Mouse (Mus musculus): ENCODE results near the gene Pirb.

The Pirb gene

GRCm38 (mm10) chr7:3692382-3692986 is 27.7 kb downstream of the Pirb start, which contains the start of gene Tsen34:
Gene Tsen34, plus strand, starts transcription at chr7:3692863.
- DNase-seq (ENCODE audit: low read depth, low spot score) = peak; percentile 32

GRCm38 (mm10) chr7:3691919-3692318 is 28.3 kb downstream of the Pirb start:
- peak; percentile 6 for DNase-seq (ENCODE audit: low read depth, low spot score)

- DNase-seq (ENCODE audit: low read depth, low spot score) = no peak
Observed at GRCm38 (mm10) chr7:3685400-3686187, 34.6 kb downstream of the Pirb start.

DNA sequence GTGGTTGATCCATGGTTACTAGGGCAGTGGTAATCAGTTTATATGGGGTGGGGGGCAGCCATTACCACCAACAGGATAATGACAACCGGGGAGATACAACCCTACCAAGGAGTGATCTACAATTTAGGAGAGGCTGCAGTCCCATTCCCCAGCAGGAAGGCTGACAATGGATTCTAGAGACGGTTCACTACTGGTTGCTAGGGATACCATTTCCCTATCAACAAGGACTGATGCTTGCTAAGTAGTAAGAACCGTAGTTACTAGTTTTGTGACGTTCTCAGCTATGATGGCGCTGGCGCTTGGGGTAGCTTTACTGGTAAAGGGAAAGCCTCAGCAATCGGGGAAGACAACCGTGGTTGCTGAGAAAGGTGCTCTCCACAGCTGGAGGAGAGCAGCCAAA is 35.5 kb downstream of the Pirb start:
- DNase-seq (ENCODE audit: low read depth, low spot score) = no peak

GRCm38 (mm10) chr7:3683908-3684550 is 36.2 kb downstream of the Pirb start:
- DNase-seq (ENCODE audit: low read depth, low spot score) = no peak

DNA sequence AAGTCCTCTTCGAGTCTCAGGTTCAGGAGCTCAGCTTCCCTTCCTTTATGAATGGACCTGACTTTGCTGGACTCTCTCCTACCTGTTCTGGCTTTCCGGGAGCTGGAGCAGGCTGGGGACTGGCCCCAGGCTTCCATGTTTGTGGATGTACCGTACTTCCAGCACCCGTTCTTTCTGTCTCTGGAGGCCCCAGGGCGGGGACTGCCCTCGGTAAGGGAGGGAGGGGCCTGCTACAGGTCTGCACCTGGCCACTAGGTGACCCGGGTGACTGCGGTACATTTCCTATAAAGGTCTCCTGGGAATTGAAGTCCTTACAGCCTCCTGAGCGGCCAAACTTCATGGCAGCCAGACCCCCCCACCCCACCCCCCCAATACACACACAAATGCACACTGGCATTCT is 42.8 kb downstream of the Pirb start, which contains the start of gene Tmc4:
TSS of gene Tmc4 (minus strand) at position 212 of the 400 bp plus-strand sequence.
- no peak for DNase-seq (ENCODE audit: low read depth, low spot score)

- no peak for DNase-seq (ENCODE audit: low read depth, low spot score)
Observed at GRCm38 (mm10) chr7:3676371-3676770, 43.8 kb downstream of the Pirb start.

- DNase-seq (ENCODE audit: low read depth, low spot score) = no peak
Observed at GRCm38 (mm10) chr7:3675228-3675548, 45.0 kb downstream of the Pirb start.

DNA sequence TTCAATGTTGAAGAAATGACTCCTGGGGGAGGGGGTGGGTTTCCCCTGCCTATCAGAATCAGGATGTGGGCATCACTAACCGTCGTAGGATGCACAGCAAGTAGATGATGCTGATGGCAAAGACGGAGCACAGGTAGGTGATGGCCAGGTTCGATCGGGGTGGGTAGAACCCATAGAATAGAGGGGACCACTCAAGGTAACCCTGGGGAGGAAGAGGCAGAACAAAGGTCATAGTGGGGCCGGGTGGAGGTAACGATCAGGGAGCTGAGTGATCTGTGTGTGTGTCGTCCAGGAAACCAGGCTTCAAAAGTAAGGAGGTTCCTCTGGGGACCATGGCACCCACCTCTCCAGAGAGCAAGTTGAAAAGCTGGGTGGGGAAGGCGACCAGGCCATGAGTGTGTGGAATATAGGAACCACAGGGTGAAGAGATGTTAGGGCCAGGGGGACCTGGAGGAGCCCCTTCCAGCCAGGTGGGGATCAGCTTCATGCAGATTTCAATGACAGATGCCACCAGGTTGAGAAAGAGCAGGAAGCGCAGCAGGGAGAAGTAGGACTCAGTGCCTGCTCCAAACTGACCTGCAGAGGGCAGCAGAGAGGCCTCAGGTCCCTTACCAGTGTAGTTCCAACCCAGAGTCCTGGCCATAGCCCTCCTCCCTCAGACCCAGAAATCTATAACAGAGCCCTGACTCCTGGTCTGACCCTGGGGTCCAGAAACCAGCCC is 45.5 kb downstream of the Pirb start:
- DNase-seq (ENCODE audit: low read depth, low spot score) = peak; percentile 83

- peak; percentile 55 for DNase-seq (ENCODE audit: low read depth, low spot score)
Observed at GRCm38 (mm10) chr7:3666921-3667391, 53.2 kb downstream of the Pirb start.

DNA sequence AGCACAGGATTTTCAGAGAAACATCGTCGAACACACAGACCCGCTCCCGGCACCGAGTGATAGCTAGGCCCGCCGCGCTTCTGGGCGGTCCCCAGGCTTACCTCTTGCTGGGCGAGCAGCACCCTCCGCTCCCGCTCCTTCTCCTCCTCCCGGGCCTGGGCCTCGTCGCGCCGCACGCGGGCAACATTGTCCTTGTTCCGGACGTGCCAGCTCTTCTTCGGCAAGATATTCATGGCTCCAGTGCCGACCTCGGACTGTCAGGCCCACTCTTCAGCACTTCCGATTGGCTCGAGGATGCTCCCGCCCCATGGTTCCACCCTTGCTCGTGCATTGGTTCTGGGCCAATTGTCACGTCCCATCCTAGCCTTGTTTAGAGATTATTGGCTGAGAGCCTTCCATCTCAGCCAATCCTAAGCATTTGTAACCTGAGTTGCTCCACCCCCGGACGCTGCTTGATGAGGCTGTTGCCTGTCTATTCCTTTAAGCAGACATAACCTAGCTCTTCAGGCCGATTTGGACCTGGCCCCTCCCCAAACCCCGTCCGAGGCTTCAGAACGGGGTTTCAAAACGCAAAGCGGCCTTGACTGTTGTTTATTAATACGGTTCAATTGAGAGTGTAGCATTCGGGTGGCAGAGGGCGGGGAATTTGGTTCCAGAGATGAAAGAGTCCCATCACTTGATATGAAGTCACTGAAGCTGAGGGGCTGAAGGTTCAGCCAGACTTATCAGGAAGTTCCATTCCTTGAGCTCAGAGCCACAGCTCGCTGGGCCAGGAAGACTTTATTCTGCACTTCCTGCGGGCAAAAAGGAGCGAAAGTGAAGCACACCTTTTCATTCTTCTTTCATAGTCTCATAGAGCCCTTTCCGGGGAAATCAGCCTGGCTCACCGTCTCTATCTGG is 54.7 kb downstream of the Pirb start, which contains the start of gene Leng1:
TSS of gene Leng1 (minus strand) at position 626 of the 900 bp plus-strand sequence.
- DNase-seq (ENCODE audit: low read depth, low spot score) = peak; percentile 99

GRCm38 (mm10) chr7:3664524-3665214 is 55.5 kb downstream of the Pirb start:
- DNase-seq (ENCODE audit: low read depth, low spot score) = peak; percentile 38

Measured in 3T3-L1 (cell line).